ENCODE assay signal across 23 mouse cellular contexts in genomic region chr11:49659470-49659799, GRCm38 (mm10). TPM values are rescaled to one million over a fixed set of nuclear protein-coding genes. Genes with fewer than 3 reads are reported as not detected.
DNase-seq lines count a peak whose midpoint lies in the region; ATAC-seq and TF ChIP-seq lines count a peak whose summit lies in the region.
"Had no signal": no experiment of that assay in that cellular context is flagged by ENCODE, and none has a peak within 500 bp of the region (broad histone marks: within the 10 kb centered on the region; RNA-seq: fewer than 3 reads in every experiment).

No protein-coding gene starts in this region.

- no peaks in the 10 kb centered on the region for H3K36me3 ChIP-seq in heart, embryonic 10.5 days
- no peaks in the 10 kb centered on the region for H3K36me3 ChIP-seq in heart, postnatal 0 days (replicated peaks; ENCODE audit: control insufficient read depth, insufficient read depth, low read length)
- no peaks in the 10 kb centered on the region for H3K36me3 ChIP-seq in lung, embryonic 15.5 days
- peaks cover 1% of the 10 kb centered on the region; the same call in 1 of the 2 replicates for H3K36me3 ChIP-seq in ES-E14 (ENCODE audit: control insufficient read depth, insufficient read depth, low read length, poor library complexity, severe bottlenecking)
- H3K36me3 ChIP-seq: liver, embryonic 13.5 days; neural tube, embryonic 13.5 days had no signal

- in situ Hi-C loops in ES-E14 (cut with MboI; ENCODE audit: low sequenced_read_pairs in 2 of 2, unreplicated experiment in 2 of 2), result no loop called here

- no peak overlapping the region for H3K9ac ChIP-seq in heart, postnatal 0 days (replicated peaks; ENCODE audit: low read depth, low read length)
- H3K9ac ChIP-seq in lung, embryonic 15.5 days, result no peak overlapping the region
- peak overlapping the region; percentile 4; the same call in 1 of the 2 replicates for H3K9ac ChIP-seq in ES-E14 (ENCODE audit: insufficient read depth, low read depth, low read length, poor library complexity, severe bottlenecking)
- H3K9ac ChIP-seq: liver, embryonic 13.5 days; neural tube, embryonic 13.5 days had no signal

- H3K4me3 ChIP-seq in heart, embryonic 10.5 days, result no peak overlapping the region
- H3K4me3 ChIP-seq in heart, postnatal 0 days (ENCODE audit: low read depth, low read length), result no peak overlapping the region
- no peak overlapping the region for H3K4me3 ChIP-seq in lung, embryonic 15.5 days
- peak overlapping the region; percentile 1 to 15; a peak in 2 of 4 replicates for H3K4me3 ChIP-seq in ES-E14 (ENCODE audit: insufficient read depth in 1 of 2, low read depth in 1 of 2, low read length in 2 of 2, poor library complexity in 1 of 2, severe bottlenecking in 1 of 2)
- H3K4me3 ChIP-seq: embryonic facial prominence, embryonic 10.5 days; liver, embryonic 13.5 days; neural tube, embryonic 13.5 days had no signal

- H3K9me3 ChIP-seq in heart, embryonic 10.5 days, result no peaks in the 10 kb centered on the region
- H3K9me3 ChIP-seq in heart, postnatal 0 days (replicated peaks; ENCODE audit: control insufficient read depth, low read length), result no peaks in the 10 kb centered on the region
- H3K9me3 ChIP-seq in lung, embryonic 15.5 days, result no peaks in the 10 kb centered on the region
- no peaks in the 10 kb centered on the region for H3K9me3 ChIP-seq in ES-E14 (ENCODE audit: control insufficient read depth, insufficient read depth, low read depth, low read length)
- H3K9me3 ChIP-seq: embryonic facial prominence, embryonic 10.5 days; liver, embryonic 13.5 days; neural tube, embryonic 13.5 days had no signal

- TF ChIP-seq EP300 in heart, postnatal 0 days (IDR thresholded peaks at IDR 0.05; ENCODE audit: low read depth), result no peak

- intact Hi-C loops in heart, postnatal 25 days (cut with DNase I), result no loop called here

- H3K4me2 ChIP-seq in heart, postnatal 0 days (ENCODE audit: low read depth, low read length), result no peak overlapping the region
- no peak overlapping the region for H3K4me2 ChIP-seq in lung, embryonic 15.5 days
- H3K4me2 ChIP-seq: liver, embryonic 13.5 days; neural tube, embryonic 13.5 days had no signal

- peak; percentile 65 for DNase-seq in heart, embryonic 10.5 days (ENCODE audit: low spot score)
- DNase-seq in heart, postnatal 25 days (ENCODE audit: low spot score), result no peak
- no peak for DNase-seq in heart, postnatal 0 days (ENCODE audit: low spot score)
- no peak for DNase-seq in heart, adult 18-20 months
- DNase-seq in lung, postnatal 4 days, result no peak
- DNase-seq in ES-E14 (ENCODE audit: low read depth, low spot score), result no peak
- DNase-seq: adrenal gland, adult 2 months; cerebellum, adult 9-10 months; kidney, adult 11 months; layer of hippocampus, postnatal 36 days; liver, embryonic 13.5 days; midbrain, embryonic 14.5 days; right cerebral cortex, adult 18-20 months had no signal

- 64% methylated on average over 7 of the region's 7 CpGs for WGBS in heart, embryonic 10.5 days
- 68% methylated on average over 7 of the region's 7 CpGs for WGBS in heart, postnatal 0 days
- 72% methylated on average over 7 of the region's 7 CpGs for WGBS in lung, embryonic 15.5 days

- H3K27ac ChIP-seq in heart, embryonic 10.5 days, result peak overlapping the region; percentile 80
- peak overlapping the region; percentile 84 for H3K27ac ChIP-seq in heart, postnatal 0 days (ENCODE audit: low read depth)
- H3K27ac ChIP-seq in lung, embryonic 15.5 days, result peak overlapping the region; percentile 50
- peak overlapping the region; percentile 19 for H3K27ac ChIP-seq in ES-E14 (ENCODE audit: insufficient read depth, low read depth, low read length, poor library complexity, severe bottlenecking)
- H3K27ac ChIP-seq: embryonic facial prominence, embryonic 10.5 days; liver, embryonic 13.5 days; macrophage; neural tube, embryonic 13.5 days had no signal

- H3K4me1 ChIP-seq in heart, embryonic 10.5 days, result peaks cover 33% of the 10 kb centered on the region
- peaks cover 17% of the 10 kb centered on the region for H3K4me1 ChIP-seq in heart, postnatal 0 days (ENCODE audit: control insufficient read depth, insufficient read depth)
- H3K4me1 ChIP-seq in lung, embryonic 15.5 days, result peaks cover 18% of the 10 kb centered on the region; the same call in 1 of the 2 replicates
- H3K4me1 ChIP-seq in ES-E14 (ENCODE audit: control insufficient read depth in 2 of 2, insufficient read depth in 2 of 2, low read length in 2 of 2, poor library complexity in 1 of 2), result peaks cover 4 to 21% of the 10 kb centered on the region in 2 experiments; a peak in 3 of 4 replicates
- H3K4me1 ChIP-seq: embryonic facial prominence, embryonic 10.5 days; neural tube, embryonic 13.5 days had no signal

- ATAC-seq in heart, postnatal 0 days (ENCODE audit: insufficient read depth, low read depth), result no peak
- no peak for ATAC-seq in lung, embryonic 15.5 days (ENCODE audit: borderline replicate concordance, extremely low read depth, low FRiP score, low TSS enrichment)
- ATAC-seq in activated CD4-positive, CD25-positive, alpha-beta regulatory T cell, adult 4 months, result no peak

- no peaks in the 10 kb centered on the region for H3K27me3 ChIP-seq in heart, embryonic 10.5 days (ENCODE audit: insufficient read depth, poor library complexity, severe bottlenecking)
- no peaks in the 10 kb centered on the region for H3K27me3 ChIP-seq in heart, postnatal 0 days (ENCODE audit: control insufficient read depth, insufficient read depth, low read length)
- H3K27me3 ChIP-seq in lung, embryonic 15.5 days, result no peaks in the 10 kb centered on the region
- H3K27me3 ChIP-seq: liver, embryonic 13.5 days; neural tube, embryonic 13.5 days had no signal

- TF ChIP-seq CTCF in heart, postnatal 0 days (IDR thresholded peaks at IDR 0.05; ENCODE audit: low read depth), result no peak

TF ChIP-seq in ES-E14, 5 proteins besides CTCF, POLR2A, EP300 and RAD21:
- no peak for TF ChIP-seq ZC3H11A (IDR thresholded peaks at IDR 0.05; ENCODE audit: borderline replicate concordance, low read depth, low read length)

RNA-seq across cellular contexts. Expression of gene Scgb3a1, which starts 4.0 kb away (rescaled TPM):
- 0.30 and 1.3 TPM in 2 replicates for polyA plus RNA-seq in heart, embryonic 10.5 days (2016; fragmentation: Nextera tagmentation; extraction: Ambion mirVana)
- total RNA-seq in heart, postnatal 25 days (2021), result 1 to 10 TPM; 1.2 to 1.4 TPM
- total RNA-seq in heart, postnatal 0 days (2014; rRNA removed; ENCODE audit: low replicate concordance), result 2.0 and 82.4 TPM in 2 replicates
- polyA plus RNA-seq in heart, postnatal 0 days (2015; fragmentation: Nextera tagmentation; extraction: Ambion mirVana), result 2.0 and 301 TPM in 2 replicates
- 100 to 1,000 TPM in 1 of 2 experiments, not detected in 1; 127 TPM for total RNA-seq in heart, adult 18-20 months (2021)
- polyA plus RNA-seq in lung, embryonic 15.5 days (2015; fragmentation: Nextera tagmentation; extraction: Ambion mirVana), result 0.81 TPM in 1 of 2 replicates, not detected in the other
- 1.4 and 1.6 TPM in 2 replicates for total RNA-seq in ES-E14 (2012; rRNA removed)
- polyA plus RNA-seq in activated CD4-positive, CD25-positive, alpha-beta regulatory T cell, adult 4 months (2017; shearing (Covaris generic)), result under 1 TPM in 1 of 2 experiments, not detected in 1; 0.97 TPM
- total RNA-seq: adrenal gland, adult 2 months; common myeloid progenitor, adult 5-6 weeks; gastrocnemius, adult 8-10 months; hematopoietic stem cell, adult 5-6 weeks; layer of hippocampus, postnatal 36 days had no signal
- polyA plus RNA-seq: adrenal gland, adult 2 months; embryonic facial prominence, embryonic 10.5 days; forebrain, embryonic 11.5 days; kidney, embryonic 16.5 days; liver, embryonic 13.5 days; macrophage; midbrain, embryonic 14.5 days; neural tube, embryonic 13.5 days had no signal

RNA-seq across cellular contexts. Expression of gene Flt4, which starts 50.4 kb away (rescaled TPM):
- 7.3 and 8.2 TPM in 2 replicates for polyA plus RNA-seq in heart, embryonic 10.5 days (2016; fragmentation: Nextera tagmentation; extraction: Ambion mirVana)
- 10 to 100 TPM; 11.2 to 11.7 TPM for total RNA-seq in heart, postnatal 25 days (2021)
- total RNA-seq in heart, postnatal 0 days (2014; rRNA removed; ENCODE audit: low replicate concordance), result 13.6 and 16.5 TPM in 2 replicates
- polyA plus RNA-seq in heart, postnatal 0 days (2015; fragmentation: Nextera tagmentation; extraction: Ambion mirVana), result 3.2 and 3.3 TPM in 2 replicates
- 10 to 100 TPM; 11.0 TPM for total RNA-seq in heart, adult 18-20 months (2021)
- 9.0 and 9.3 TPM in 2 replicates for polyA plus RNA-seq in lung, embryonic 15.5 days (2015; fragmentation: Nextera tagmentation; extraction: Ambion mirVana)
- 4.3 and 6.7 TPM in 2 replicates for total RNA-seq in ES-E14 (2012; rRNA removed)
- polyA plus RNA-seq in activated CD4-positive, CD25-positive, alpha-beta regulatory T cell, adult 4 months (2017; shearing (Covaris generic)), result not detected
- total RNA-seq: hematopoietic stem cell, adult 5-6 weeks had no signal

RNA-seq across cellular contexts. Expression of gene Cnot6, which starts 53.1 kb away (rescaled TPM):
- 47.0 and 56.0 TPM in 2 replicates for polyA plus RNA-seq in heart, embryonic 10.5 days (2016; fragmentation: Nextera tagmentation; extraction: Ambion mirVana)
- 10 to 100 TPM; 20.9 to 25.0 TPM for total RNA-seq in heart, postnatal 25 days (2021)
- 21.4 and 36.6 TPM in 2 replicates for total RNA-seq in heart, postnatal 0 days (2014; rRNA removed; ENCODE audit: low replicate concordance)
- 19.6 and 19.8 TPM in 2 replicates for polyA plus RNA-seq in heart, postnatal 0 days (2015; fragmentation: Nextera tagmentation; extraction: Ambion mirVana)
- total RNA-seq in heart, adult 18-20 months (2021), result 10 to 100 TPM; 21.0 to 21.5 TPM
- polyA plus RNA-seq in lung, embryonic 15.5 days (2015; fragmentation: Nextera tagmentation; extraction: Ambion mirVana), result 61.9 and 62.6 TPM in 2 replicates
- total RNA-seq in ES-E14 (2012; rRNA removed), result 39.4 and 45.8 TPM in 2 replicates
- polyA plus RNA-seq in activated CD4-positive, CD25-positive, alpha-beta regulatory T cell, adult 4 months (2017; shearing (Covaris generic)), result 10 to 100 TPM; 25.8 to 30.9 TPM

Comparison
In these comparisons a context has a peak if more than half of its experiments do, and no peak if none do; other contexts are left out.
1. H3K27ac ChIP-seq: peak in every context shown above with its lines; median percentile 84 in heart, postnatal 0 days; 80 in heart, embryonic 10.5 days; 50 in lung, embryonic 15.5 days; 19 in ES-E14.
2. H3K4me3 ChIP-seq: peak in ES-E14 (2 of 2); none in heart, embryonic 10.5 days (single experiment), heart, postnatal 0 days (single experiment) and lung, embryonic 15.5 days (single experiment).